Mouse (Mus musculus) left cerebral cortex, postnatal 25 days (tissue): ENCODE results near the gene Mtus2. TPM values are rescaled to one million over a fixed set of nuclear protein-coding genes. Genes with fewer than 3 reads are reported as not detected.
A peak's percentile ranks its signal among the peaks of the same experiment; 100 is the strongest.

ENCODE experiments used
- DNase-seq, 2 experiments: peaks; one replicate each; pipeline ENCODE4 v3.0.0; 2022; ENCODE audit warnings: low spot score in 2 of 2, mixed read lengths in 1 of 2
- intact Hi-C: fragments of 180-260 bp; cut with DNase I; formaldehyde crosslinking; loops from one replicate; pipeline ENCODE4 v1.15.1; 2025
- total RNA-seq, 2 experiments: library from RNA; stranded (reverse); gene quantifications; 2 replicates each; pipeline ENCODE4 v1.2.3; 2021

The Mtus2 gene
- total RNA-seq, 2 experiments from 2014 or later: 35.0 to 39.0 TPM

DNA sequence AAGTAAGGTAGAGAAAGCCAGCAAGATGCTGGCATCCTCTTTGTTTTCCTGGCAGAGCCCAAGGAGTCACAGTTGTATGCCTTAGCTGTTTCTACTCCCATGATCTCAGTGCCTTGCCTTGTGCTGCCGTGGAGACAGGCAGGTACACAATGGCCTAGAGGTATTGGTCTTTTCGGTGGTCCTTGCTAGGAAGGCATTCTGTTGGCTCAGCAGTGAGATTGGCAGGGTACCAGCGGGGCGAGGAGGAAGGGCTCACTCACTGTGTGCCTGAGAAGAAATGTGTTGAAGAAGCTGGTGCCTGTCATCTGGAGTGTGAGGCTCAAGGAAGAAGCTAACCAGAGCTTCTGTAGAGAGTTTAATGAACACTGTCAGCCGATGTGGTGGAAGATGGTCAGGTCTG lies 1.4 kb upstream of the Mtus2 start:
- intact Hi-C loops: loop anchor here (5.0 kb wide), 1 partner anchor 197 kb away; no protein-coding TSS in a partner anchor
- DNase-seq: peak; percentile 13 to 39

DNA sequence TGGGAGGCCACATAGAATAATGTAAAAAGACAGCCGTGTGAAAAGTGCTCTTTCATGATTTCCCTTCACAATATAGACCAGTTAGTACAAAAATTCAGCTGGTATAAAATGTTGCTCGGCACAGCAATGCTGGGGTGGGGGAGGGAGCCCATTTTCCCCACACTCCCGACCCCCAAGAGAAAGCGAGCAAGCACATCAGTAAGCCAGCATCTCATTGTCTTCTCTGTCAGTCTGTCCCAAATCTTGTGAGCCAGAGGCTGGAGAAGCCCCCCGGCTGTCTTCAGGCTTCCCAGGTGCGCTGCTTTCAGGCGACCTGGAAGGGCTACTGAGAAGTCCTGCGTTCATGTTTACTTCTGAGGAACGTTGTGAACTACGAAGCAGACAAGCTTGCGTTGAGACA lies 699 bp upstream of the Mtus2 start:
- peak in 1 of 2 experiments; percentile 23 for DNase-seq
- intact Hi-C loops: loop anchor here (5.0 kb wide), 1 partner anchor 196 kb away; no protein-coding TSS in a partner anchor

- intact Hi-C loops: loop anchor here (1.0 to 5.0 kb wide), 5 partner anchors 96 to 282 kb away; no protein-coding TSS in a partner anchor
- DNase-seq: peak; percentile 94 to 98
These were observed 612 bp downstream of the Mtus2 start for GRCm38 (mm10) chr5:147957592-147958271.

DNA sequence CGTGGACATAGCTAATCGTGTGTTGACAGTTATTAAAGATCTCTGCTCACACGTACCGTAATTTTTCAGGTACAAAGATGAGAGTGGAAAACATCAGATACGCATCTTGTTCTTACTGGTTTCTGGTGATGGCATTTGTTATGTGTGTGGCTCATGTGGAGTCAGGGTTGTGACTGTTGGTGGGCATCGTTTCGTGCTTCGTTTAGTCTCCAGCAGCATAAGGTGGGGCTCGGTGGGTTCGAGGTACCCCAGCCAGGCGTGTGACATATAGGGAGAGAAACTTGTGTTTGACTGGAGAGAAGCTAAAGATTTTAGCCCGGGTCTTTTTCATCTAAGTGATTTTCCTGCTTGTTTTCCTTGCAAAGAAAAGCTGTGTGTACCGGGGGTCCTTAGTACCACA lies 1.4 kb downstream of the Mtus2 start:
- peak in 1 of 2 experiments; percentile 18 for DNase-seq
- intact Hi-C loops: loop anchor here (1.0 to 5.0 kb wide), 2 partner anchors 175 to 194 kb away; no protein-coding TSS in a partner anchor

- intact Hi-C loops: loop anchor here (5.0 kb wide), 1 partner anchor 193 kb away; no protein-coding TSS in a partner anchor
These were observed 2.0 kb downstream of the Mtus2 start for GRCm38 (mm10) chr5:147959088-147959487.

GRCm38 (mm10) chr5:147960793-147961192 lies 3.7 kb downstream of the Mtus2 start:
- DNase-seq: no peak
- intact Hi-C loops: no loop called here

More at GRCm38 (mm10) chr5:147959088-147959487, 2.0 kb downstream of the Mtus2 start:
- peak; percentile 65 to 90 for DNase-seq

DNA sequence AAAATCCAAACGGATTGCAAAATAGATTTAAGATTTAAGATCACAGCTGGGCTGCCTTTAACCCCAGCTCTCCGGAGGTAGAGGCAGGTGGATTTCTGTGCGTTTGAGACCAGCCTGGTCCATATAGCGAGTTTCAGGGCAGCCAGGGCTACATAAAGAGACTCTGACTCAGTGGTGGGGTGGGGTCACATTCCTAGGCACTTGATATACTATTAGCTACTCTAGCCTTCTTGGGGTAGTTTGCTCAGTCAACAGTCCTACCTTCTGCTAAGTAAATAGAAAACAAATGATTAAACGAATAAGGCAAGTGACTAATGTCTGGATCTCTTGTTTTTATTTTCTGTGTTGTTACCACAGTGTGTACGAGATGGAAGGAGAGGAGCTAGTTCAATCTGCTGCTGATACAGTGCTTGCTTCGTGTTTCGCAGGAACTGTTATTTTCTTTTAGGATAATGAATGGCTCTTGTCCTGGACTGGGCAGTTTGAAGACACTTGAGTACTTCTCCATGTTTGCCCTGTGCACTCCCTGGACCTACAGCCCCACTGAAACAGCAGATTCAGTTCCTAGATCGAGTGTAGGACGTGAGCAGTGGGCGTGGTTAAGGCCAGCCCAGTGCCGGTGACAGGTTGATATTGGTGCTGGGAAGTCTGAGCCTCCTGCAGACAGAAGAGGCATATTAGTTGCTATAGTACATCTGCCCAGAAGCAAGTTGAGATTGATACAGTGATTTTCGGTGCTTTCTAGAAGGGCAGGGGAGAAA lies 6.9 kb downstream of the Mtus2 start:
- DNase-seq: no peak
- intact Hi-C loops: no loop called here

DNA sequence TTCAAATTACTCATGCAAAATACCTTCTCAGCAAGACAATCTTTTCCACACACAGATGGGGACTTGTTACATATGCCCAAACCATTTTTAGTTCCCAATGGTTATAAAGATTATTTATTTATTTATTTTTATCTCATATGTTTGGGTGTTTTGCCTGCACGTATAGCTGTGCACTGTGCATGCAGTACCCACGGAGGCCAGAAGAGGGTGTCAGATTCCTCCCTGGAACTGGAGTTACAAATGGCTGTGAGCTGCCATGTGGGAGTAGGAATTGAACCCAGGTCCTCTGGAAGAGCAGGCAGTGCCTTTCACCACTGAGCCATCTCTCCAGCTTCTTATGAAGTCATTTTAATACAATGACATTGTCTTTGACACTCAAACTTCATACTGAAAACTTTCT lies 7.7 kb downstream of the Mtus2 start:
- intact Hi-C loops: no loop called here
- peak in 1 of 2 experiments; percentile 20 for DNase-seq

GRCm38 (mm10) chr5:147966646-147967045 lies 9.5 kb downstream of the Mtus2 start:
- DNase-seq: no peak
- intact Hi-C loops: no loop called here

DNA sequence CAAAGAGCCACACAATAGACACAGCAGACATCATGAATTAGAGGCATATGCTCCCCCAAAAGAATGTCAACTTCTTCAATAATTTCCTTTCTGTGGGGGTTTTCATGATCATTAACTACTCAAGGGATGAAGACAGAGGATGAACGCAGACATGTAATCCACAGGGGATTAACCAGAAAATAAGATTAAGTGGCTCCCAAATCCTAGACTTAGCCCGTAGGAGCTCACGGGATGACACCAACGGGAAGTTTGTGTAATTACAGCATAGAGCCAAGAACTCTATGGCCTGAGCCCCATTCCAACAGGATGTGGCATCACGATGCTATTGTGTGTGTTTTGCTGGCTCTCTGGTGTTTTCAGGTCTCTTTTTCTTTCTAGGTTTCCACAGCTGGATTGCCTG lies 12.4 kb downstream of the Mtus2 start:
- no peak for DNase-seq
- intact Hi-C loops: no loop called here

GRCm38 (mm10) chr5:147976001-147976400 lies 18.9 kb downstream of the Mtus2 start:
- intact Hi-C loops: no loop called here
- no peak for DNase-seq

GRCm38 (mm10) chr5:147980606-147981005 lies 23.5 kb downstream of the Mtus2 start:
- DNase-seq: peak; percentile 51 to 75
- intact Hi-C loops: no loop called here

DNA sequence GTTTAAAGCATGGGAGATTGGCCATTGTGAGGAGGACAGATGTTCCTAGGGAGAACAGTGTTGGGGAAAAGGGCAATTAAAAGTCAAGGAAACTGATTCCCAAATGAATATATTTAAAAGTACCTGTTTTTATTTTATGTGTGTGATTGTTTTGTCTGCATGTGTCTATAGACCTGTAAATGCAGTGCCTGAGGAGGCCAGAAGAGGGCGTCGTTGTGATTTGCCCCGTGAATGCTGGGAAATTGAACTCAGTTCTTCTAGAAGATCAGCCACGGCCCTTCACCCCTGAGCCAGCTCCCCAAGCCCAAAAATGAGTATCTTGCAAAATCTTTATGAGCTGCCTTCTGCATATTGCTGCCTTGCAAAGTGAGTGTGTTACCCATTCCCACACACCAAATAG lies 33.2 kb downstream of the Mtus2 start:
- intact Hi-C loops: no loop called here
- DNase-seq: no peak

DNA sequence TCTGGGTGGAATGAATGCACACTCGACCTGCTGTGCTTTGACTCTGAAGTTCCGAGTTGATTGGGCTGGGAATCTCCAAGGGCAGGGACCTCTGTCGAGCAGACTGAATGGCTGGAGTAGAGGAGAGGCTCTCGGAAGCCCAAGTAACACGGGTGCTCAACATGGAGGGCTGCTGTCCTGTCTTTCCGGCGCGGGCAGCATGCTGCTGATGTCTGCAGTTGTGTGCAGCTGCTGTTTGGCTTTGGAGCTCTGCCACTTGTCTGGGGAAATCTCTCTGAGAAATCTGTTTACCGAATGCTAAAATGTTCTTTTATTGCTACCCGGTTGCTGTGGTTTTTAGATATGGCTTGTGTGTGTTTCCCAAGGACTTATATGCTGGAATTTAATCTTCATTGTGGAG lies 33.7 kb downstream of the Mtus2 start:
- DNase-seq: peak in 1 of 2 experiments; percentile 34
- intact Hi-C loops: no loop called here

DNA sequence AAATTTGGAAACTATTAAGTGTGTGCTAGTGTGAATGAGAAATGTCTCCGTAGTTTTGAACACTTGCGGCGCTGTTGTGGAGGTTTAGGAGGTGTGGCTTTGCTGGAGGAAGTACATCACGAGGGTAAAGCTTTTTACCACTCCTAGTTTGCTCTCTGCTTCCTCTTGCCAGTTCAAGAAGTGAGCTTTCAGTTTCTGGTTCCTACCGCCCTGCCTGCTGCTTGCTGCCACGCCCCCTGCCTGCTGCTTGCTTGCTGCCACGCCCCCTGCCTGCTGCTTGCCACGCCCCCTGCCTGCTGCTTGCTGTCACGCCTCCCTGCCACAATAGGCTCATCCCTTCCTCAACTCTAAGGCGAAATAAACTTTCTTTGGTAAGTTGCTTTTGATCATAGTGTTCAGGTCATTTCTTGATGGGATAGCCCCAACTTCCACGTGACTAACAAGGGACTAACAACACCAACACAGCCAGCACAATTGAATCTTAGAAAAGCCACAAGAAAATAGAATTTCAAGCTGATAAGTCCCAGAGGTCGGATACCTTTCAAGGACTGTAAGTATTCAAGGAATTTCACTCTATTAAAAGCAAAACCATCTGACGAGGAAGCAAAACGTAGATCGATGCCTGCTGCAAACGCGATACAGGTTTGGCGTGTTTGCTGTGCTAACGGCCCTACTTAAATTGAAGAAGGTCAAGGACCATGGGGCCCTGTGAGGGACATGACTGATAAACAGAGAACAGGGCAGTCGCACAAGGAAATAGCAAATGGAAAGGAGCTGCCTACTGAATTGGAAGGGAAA lies 35.7 kb downstream of the Mtus2 start:
- DNase-seq: peak in 1 of 2 experiments; percentile 4

DNA sequence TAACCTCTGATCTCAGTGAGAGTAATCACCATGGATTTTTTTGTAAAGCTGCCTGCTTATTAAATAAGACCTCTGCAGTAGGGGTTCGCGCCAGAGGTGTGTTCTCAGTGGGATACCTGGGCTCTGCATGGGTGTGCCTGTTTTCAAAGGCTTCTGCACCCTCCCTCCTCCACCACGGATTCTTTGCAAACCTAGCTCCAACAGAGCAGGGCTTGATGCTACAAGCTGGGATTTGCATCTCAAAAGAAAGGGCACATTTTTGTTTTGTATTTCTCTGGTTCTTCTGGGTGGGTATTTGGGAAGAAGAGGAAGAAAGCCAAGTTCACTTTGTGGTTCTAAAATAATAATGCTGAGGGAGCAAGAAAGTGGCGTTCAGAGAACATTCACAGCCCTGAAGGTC lies 48.1 kb downstream of the Mtus2 start:
- intact Hi-C loops: no loop called here
- DNase-seq: no peak

More for the DNA sequence above, 35.7 kb downstream of the Mtus2 start:
- intact Hi-C loops: no loop called here

GRCm38 (mm10) chr5:148012156-148012555 lies 55.0 kb downstream of the Mtus2 start:
- DNase-seq: no peak
- intact Hi-C loops: no loop called here

DNA sequence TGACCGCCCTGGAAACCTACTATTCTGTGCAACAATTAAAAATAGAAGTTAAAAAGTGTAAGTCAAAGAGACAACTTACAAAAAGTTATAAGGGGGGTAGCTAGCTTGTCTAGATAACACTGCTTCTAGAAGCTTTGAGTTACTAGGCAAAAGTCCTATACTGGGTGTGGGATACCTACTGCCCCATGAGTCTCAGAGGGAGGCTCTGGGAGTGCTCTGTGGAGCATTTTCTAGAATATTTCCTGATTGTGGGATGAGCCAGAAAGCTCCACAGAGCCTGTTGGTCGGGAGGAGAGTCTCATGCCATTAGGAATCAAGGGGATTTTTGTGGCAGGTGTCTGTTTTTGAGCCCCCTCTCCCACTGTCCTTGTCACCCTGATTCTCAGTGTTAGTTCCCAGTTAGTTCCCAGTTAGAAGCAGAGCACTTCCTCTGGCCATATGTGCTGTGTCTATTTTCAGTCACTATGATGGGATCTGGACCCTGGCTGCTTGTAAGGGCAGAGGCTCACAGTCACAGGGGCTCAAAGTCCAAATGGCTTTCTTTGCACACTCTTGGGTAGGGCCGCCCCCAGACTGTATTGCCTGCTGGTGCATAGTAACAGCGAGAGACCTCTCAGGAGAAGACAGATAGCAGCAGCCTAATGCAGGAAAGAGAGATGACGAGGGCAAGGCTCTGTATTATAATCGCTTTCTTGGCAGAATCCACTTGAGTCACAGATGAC lies 57.2 kb downstream of the Mtus2 start:
- no peak for DNase-seq
- intact Hi-C loops: no loop called here

- no peak for DNase-seq
- intact Hi-C loops: no loop called here
These were observed 58.3 kb downstream of the Mtus2 start for GRCm38 (mm10) chr5:148015383-148015782.
